In genomic region chr5:115748316-115748715, GRCm38 (mm10) we compare ENCODE assay signal across 30 mouse cellular contexts.
"Had no signal": no experiment of that assay in that cellular context is flagged by ENCODE, and none has a peak within 500 bp of the region (broad histone marks: within the 10 kb centered on the region; RNA-seq: fewer than 3 reads in every experiment).

No protein-coding gene starts in this region.

- H3K27me3 ChIP-seq: heart, embryonic 12.5 days; heart, embryonic 13.5 days; heart, embryonic 15.5 days; hindbrain, embryonic 12.5 days; hindbrain, embryonic 13.5 days; hindbrain, embryonic 15.5 days; intestine, embryonic 15.5 days; kidney, embryonic 15.5 days had no signal

- H3K36me3 ChIP-seq: heart, embryonic 12.5 days; heart, embryonic 13.5 days; heart, embryonic 15.5 days; hindbrain, embryonic 10.5 days; hindbrain, embryonic 12.5 days; hindbrain, embryonic 13.5 days; hindbrain, embryonic 15.5 days; intestine, embryonic 15.5 days; kidney, embryonic 15.5 days had no signal

- DNase-seq: heart, postnatal 10 days; heart, postnatal 14 days; heart, postnatal 36 days; heart, postnatal 4 days; kidney, adult 11 months; kidney, adult 18-20 months; kidney, adult 2 months; kidney, adult 8-10 months; kidney, adult 9 months; kidney, postnatal 10 days; kidney, postnatal 14 days; kidney, postnatal 25 days; kidney, postnatal 36 days; kidney, postnatal 4 days; layer of hippocampus, adult 9-11 months; layer of hippocampus, postnatal 36 days had no signal

- H3K27ac ChIP-seq: heart, embryonic 13.5 days; heart, embryonic 15.5 days; hindbrain, embryonic 10.5 days; hindbrain, embryonic 12.5 days; hindbrain, embryonic 13.5 days; hindbrain, embryonic 14.5 days; hindbrain, embryonic 15.5 days; hindbrain, postnatal 0 days; intestine, embryonic 15.5 days; kidney, embryonic 15.5 days; kidney, postnatal 0 days; layer of hippocampus, adult 2 months; left cerebral cortex, adult 2 months had no signal

- H3K4me3 ChIP-seq: heart, embryonic 12.5 days; heart, embryonic 13.5 days; heart, embryonic 15.5 days; hindbrain, embryonic 10.5 days; hindbrain, embryonic 12.5 days; hindbrain, embryonic 13.5 days; hindbrain, embryonic 15.5 days; intestine, embryonic 15.5 days; kidney, embryonic 15.5 days; layer of hippocampus, adult 2 months; left cerebral cortex, adult 2 months had no signal

- H3K4me1 ChIP-seq: heart, embryonic 12.5 days; heart, embryonic 13.5 days; heart, embryonic 15.5 days; hindbrain, embryonic 10.5 days; hindbrain, embryonic 12.5 days; hindbrain, embryonic 13.5 days; hindbrain, embryonic 15.5 days; intestine, embryonic 15.5 days; kidney, embryonic 15.5 days had no signal

- H3K9me3 ChIP-seq: heart, embryonic 12.5 days; heart, embryonic 15.5 days; hindbrain, embryonic 10.5 days; hindbrain, embryonic 12.5 days; hindbrain, embryonic 15.5 days; intestine, embryonic 15.5 days; kidney, embryonic 15.5 days had no signal
